10 mouse cellular contexts compared by ENCODE assay signal in the genomic region with DNA sequence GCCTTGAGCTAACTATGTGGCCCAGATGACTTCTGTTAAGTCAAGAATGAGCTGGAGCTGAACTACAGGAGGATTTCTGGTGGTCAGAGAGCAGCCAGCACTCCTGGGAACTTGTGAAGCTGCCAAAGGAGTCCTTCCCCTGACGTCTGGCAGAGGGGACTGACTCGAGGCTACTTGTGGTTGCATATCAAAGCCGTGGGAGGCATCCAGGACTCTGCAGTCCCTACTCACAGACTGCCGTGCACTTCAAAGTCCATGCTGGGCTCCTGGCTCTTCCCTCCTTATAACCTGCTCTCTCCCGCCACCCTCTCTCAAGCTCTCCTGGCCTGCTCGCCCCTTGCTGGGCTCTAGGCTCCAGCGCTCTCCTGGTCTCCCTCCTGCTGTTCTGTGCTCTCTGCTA. TPM values are rescaled to one million over a fixed set of nuclear protein-coding genes. Genes with fewer than 3 reads are reported as not detected.
DNase-seq lines count a peak whose midpoint lies in the region; ATAC-seq lines count a peak whose summit lies in the region.
"Had no signal": no experiment of that assay in that cellular context is flagged by ENCODE, and none has a peak within 500 bp of the region (broad histone marks: within the 10 kb centered on the region; RNA-seq: fewer than 3 reads in every experiment).

No protein-coding gene starts in this region.

- no peak overlapping the region; the same call in 1 of the 2 replicates for H3K4me2 ChIP-seq in kidney, embryonic 16.5 days (replicated peaks; ENCODE audit: low read depth, low read length)
- H3K4me2 ChIP-seq in heart, embryonic 13.5 days: peak overlapping the region; percentile 34
- H3K4me2 ChIP-seq: hindbrain, embryonic 15.5 days had no signal

- H3K27me3 ChIP-seq in kidney, embryonic 16.5 days (ENCODE audit: insufficient read depth, low read length): no peaks in the 10 kb centered on the region
- H3K27me3 ChIP-seq in heart, embryonic 13.5 days (replicated peaks): no peaks in the 10 kb centered on the region
- H3K27me3 ChIP-seq: hindbrain, embryonic 15.5 days had no signal

- DNase-seq in cerebellum, adult 11-12 months: no peak
- DNase-seq in kidney, postnatal 10 days: no peak
- peak; percentile 43 for DNase-seq in 3T3-L1 (ENCODE audit: low read depth, low spot score)
- no peak for DNase-seq in testis, postnatal 14 days (ENCODE audit: low spot score)
- no peak for DNase-seq in frontal cortex, postnatal 14 days (ENCODE audit: low spot score in 2 of 2)
- DNase-seq: embryo, embryonic 11 days had no signal

- ATAC-seq in cerebellum, adult (ENCODE audit: insufficient number of reproducible peaks, low FRiP score, low TSS enrichment): peak; percentile 58; the same call in 1 of the 2 replicates
- peak; percentile 46; the same call in 1 of the 2 replicates for ATAC-seq in kidney, embryonic 16.5 days (ENCODE audit: low FRiP score, low TSS enrichment)
- no peak for ATAC-seq in heart, embryonic 13.5 days (ENCODE audit: extremely low read depth, insufficient number of reproducible peaks, low FRiP score, low TSS enrichment)

- H3K4me1 ChIP-seq in kidney, embryonic 16.5 days (ENCODE audit: insufficient read depth, low read length): peaks cover 8% of the 10 kb centered on the region; the same call in 1 of the 2 replicates
- H3K4me1 ChIP-seq in heart, embryonic 13.5 days: peaks cover 30% of the 10 kb centered on the region

- peaks cover 3% of the 10 kb centered on the region for H3K36me3 ChIP-seq in kidney, embryonic 16.5 days (ENCODE audit: insufficient read depth, low read length)
- H3K36me3 ChIP-seq in heart, embryonic 13.5 days: peaks cover 16% of the 10 kb centered on the region
- H3K36me3 ChIP-seq: hindbrain, embryonic 15.5 days had no signal

- WGBS in kidney, embryonic 16.5 days: 29% methylated on average over 6 of the region's 7 CpGs
- WGBS in heart, embryonic 13.5 days: 27% methylated on average over 7 of the region's 7 CpGs

- H3K27ac ChIP-seq in kidney, embryonic 16.5 days (ENCODE audit: low read length): no peak overlapping the region
- peak overlapping the region; percentile 72 for H3K27ac ChIP-seq in heart, embryonic 13.5 days (replicated peaks)
- H3K27ac ChIP-seq: hindbrain, embryonic 15.5 days had no signal

- no peak overlapping the region for H3K4me3 ChIP-seq in kidney, embryonic 16.5 days (ENCODE audit: low read length)
- H3K4me3 ChIP-seq in heart, embryonic 13.5 days: no peak overlapping the region
- H3K4me3 ChIP-seq: hindbrain, embryonic 15.5 days had no signal

- no peak overlapping the region for H3K9ac ChIP-seq in kidney, embryonic 16.5 days (replicated peaks; ENCODE audit: low read length)
- peak overlapping the region; percentile 73 for H3K9ac ChIP-seq in heart, embryonic 13.5 days
- H3K9ac ChIP-seq: hindbrain, embryonic 15.5 days had no signal

- H3K9me3 ChIP-seq in kidney, embryonic 16.5 days (ENCODE audit: low read length): no peaks in the 10 kb centered on the region
- no peaks in the 10 kb centered on the region; the same call in 1 of the 2 replicates for H3K9me3 ChIP-seq in heart, embryonic 13.5 days
- H3K9me3 ChIP-seq: hindbrain, embryonic 15.5 days had no signal

RNA-seq across cellular contexts. Expression of gene Elf2, which starts 30.4 kb away (rescaled TPM):
- polyA plus RNA-seq in kidney, embryonic 16.5 days (2015; fragmentation: Nextera tagmentation; extraction: Ambion mirVana): 62.9 and 64.4 TPM in 2 replicates
- 50.7 and 57.8 TPM in 2 replicates for polyA plus RNA-seq in heart, embryonic 13.5 days (2015; fragmentation: Nextera tagmentation; extraction: Ambion mirVana)
